Mouse (Mus musculus): ENCODE results near the gene Slc16a14.

DNA sequence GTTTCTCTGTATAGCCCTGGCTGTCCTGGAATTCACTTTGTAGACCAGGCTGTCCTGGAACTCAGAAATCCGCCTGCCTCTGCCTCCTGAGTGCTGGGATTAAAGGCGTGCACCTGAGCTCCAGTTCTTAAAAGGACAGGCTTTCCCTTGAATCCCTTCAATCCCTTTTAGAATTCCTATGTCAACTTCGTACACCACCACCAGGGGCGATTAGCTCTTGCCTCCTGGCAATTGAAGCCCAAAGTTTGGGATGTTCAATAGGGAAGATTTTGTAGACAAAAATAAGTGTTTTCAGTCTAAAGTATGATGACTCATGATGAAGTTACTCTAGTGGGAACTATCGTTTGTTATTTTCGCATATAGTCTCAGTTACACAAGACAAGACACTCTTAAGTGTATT, 37.6 kb downstream of the Slc16a14 start:
- no peak for TF ChIP-seq CTCF (IDR thresholded peaks at IDR 0.05; ENCODE audit: borderline replicate concordance, control insufficient read depth, extremely low read depth, insufficient read depth, low read length, poor library complexity)
- TF ChIP-seq POLR2A (IDR thresholded peaks at IDR 0.05; ENCODE audit: control insufficient read depth, extremely low read depth, insufficient read depth, low read length, poor library complexity) = no peak
